Mouse (Mus musculus) embryonic facial prominence, embryonic 14.5 days (tissue): Measurements from ENCODE around the gene Fzd4. TPM values are rescaled to one million over a fixed set of nuclear protein-coding genes. Genes with fewer than 3 reads are reported as not detected.

Experiments used
- ATAC-seq: fragments of 200-750 bp; cut with Nextera tagmentation; 2 replicates; pipeline ENCODE4 v1.8.0; 2017; ENCODE audit warnings: low read depth, moderate number of reproducible peaks, moderate TSS enrichment
- DNase-seq: peaks from one replicate; pipeline ENCODE4 v3.0.0-alpha.2; 2015; ENCODE audit warnings: low spot score
- H3K27ac ChIP-seq: fragments of 300-500 bp; sonication (generic); replicated peaks from 2 replicates; pipeline ENCODE4 v1.5.1; 2014; ENCODE audit warnings: low read depth, mild to moderate bottlenecking, low read length, moderate library complexity
- H3K27me3 ChIP-seq: fragments of 300-500 bp; sonication (generic); replicated peaks from 2 replicates; pipeline ENCODE4 v1.6.1; 2014; ENCODE audit warnings: low read length; ENCODE audit not compliant: control insufficient read depth, insufficient read depth
- H3K36me3 ChIP-seq: fragments of 300-500 bp; sonication (generic); 2 replicates; pipeline ENCODE4 v1.6.1; 2014; ENCODE audit warnings: low read length, mixed read lengths; ENCODE audit not compliant: control insufficient read depth, insufficient read depth
- H3K4me1 ChIP-seq: fragments of 300-500 bp; sonication (generic); 2 replicates; pipeline ENCODE4 v1.6.1; 2014; ENCODE audit warnings: antibody characterized with exemption, low read length; ENCODE audit not compliant: control insufficient read depth, insufficient read depth
- H3K4me2 ChIP-seq: fragments of 300-500 bp; sonication (generic); 2 replicates; pipeline ENCODE4 v1.6.1; 2014; ENCODE audit warnings: low read depth, mild to moderate bottlenecking, low read length, moderate library complexity, mixed read lengths
- H3K4me3 ChIP-seq: fragments of 300-500 bp; sonication (generic); 2 replicates; pipeline ENCODE4 v1.5.1; 2014; ENCODE audit warnings: low read depth, mild to moderate bottlenecking, low read length
- H3K9ac ChIP-seq: fragments of 300-500 bp; sonication (generic); 2 replicates; pipeline ENCODE4 v1.6.1; 2014; ENCODE audit warnings: low read depth, mild to moderate bottlenecking, low read length, moderate library complexity, mixed read lengths
- H3K9me3 ChIP-seq: fragments of 300-500 bp; sonication (generic); 2 replicates; pipeline ENCODE4 v1.6.1; 2016; ENCODE audit warnings: low read length; ENCODE audit not compliant: control insufficient read depth
- WGBS: fragments of 180-500 bp; shearing (Covaris S2); extraction: QIAGEN DNeasy Blood & Tissue Kit; methylation state at CpG from one replicate; pipeline ENCODE4 v1.1.7; 2014; 5-methylcytosine and 5-hydroxymethylcytosine counted together
- polyA plus RNA-seq: library from polyadenylated mRNA; unstranded; fragments of >200 nt; fragmentation: Nextera tagmentation; extraction: Ambion mirVana; gene quantifications from 2 replicates; pipeline ENCODE4 v1.2.1, GENCODE M21; 2014

Fzd4 gene
- polyA plus RNA-seq, 1 experiment from 2014 or later, result 20.2 TPM

DNA sequence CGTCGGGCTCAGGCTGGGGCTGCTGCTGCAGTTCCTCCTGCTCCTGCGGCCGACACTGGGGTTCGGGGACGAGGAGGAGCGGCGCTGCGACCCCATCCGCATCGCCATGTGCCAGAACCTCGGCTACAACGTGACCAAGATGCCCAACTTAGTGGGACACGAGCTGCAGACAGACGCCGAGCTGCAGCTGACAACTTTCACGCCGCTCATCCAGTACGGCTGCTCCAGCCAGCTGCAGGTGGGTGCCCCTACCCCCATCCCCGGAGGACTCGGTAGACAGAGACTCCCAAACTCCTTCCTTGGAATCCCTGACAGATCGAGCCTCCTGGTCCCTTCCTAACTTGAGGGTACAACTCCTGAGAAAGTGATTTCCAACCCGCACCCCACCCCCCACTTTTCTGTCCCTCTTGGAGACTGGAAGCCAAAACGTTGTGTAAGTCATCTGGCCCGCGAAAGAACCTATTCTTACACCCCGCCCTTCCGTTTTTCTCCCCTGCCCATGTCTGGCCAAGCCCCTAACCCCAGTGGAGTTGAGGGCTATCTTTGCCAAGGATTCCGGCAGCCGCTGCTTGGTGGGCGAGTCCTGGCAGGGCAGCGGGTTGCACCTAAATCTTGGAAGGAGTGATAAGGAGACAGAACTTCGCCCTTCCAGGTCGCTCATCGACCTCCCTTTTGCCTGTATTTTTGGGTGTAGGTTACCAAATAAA is 732 bp downstream of the Fzd4 start:
- no peaks in the 10 kb centered on the region for H3K27me3 ChIP-seq
- peak overlapping the region; percentile 85 for H3K9ac ChIP-seq
- H3K9me3 ChIP-seq, result no peaks in the 10 kb centered on the region
- 1% methylated on average over 23 of the region's 35 CpGs for WGBS
- peak overlapping the region; percentile 99 for H3K4me2 ChIP-seq
- DNase-seq (no peak), ATAC-seq (no peak)
- H3K4me1 ChIP-seq, result no peaks in the 10 kb centered on the region
- peaks cover 14% of the 10 kb centered on the region for H3K36me3 ChIP-seq
- peak overlapping the region; percentile 85 for H3K4me3 ChIP-seq
- H3K27ac ChIP-seq, result peak overlapping the region; percentile 77

GRCm38 (mm10) chr7:89406011-89406410 is 1.9 kb downstream of the Fzd4 start:
- Histone ChIP-seq H3K27me3 (no peaks in the 10 kb centered on the region), H3K27ac (no peak overlapping the region), H3K9me3 (no peaks in the 10 kb centered on the region), H3K9ac (peak overlapping the region; percentile 28; the same call in 1 of the 2 replicates), H3K4me3 (peak overlapping the region; percentile 85), H3K36me3 (peaks cover 14% of the 10 kb centered on the region), H3K4me2 (peak overlapping the region; percentile 99), H3K4me1 (0 out of 2 replicates have a peak, but pooled peaks cover 6% of the 10 kb centered on the region)
- ATAC-seq, result no peak
- peak; percentile 56 for DNase-seq
- WGBS, result 26% methylated on average over 1 of the region's 1 CpGs

GRCm38 (mm10) chr7:89407006-89407940 is 3.1 kb downstream of the Fzd4 start:
- Histone ChIP-seq H3K36me3 (peaks cover 14% of the 10 kb centered on the region), H3K4me2 (peak overlapping the region; percentile 99), H3K9me3 (no peaks in the 10 kb centered on the region), H3K9ac (no peak overlapping the region), H3K27me3 (no peaks in the 10 kb centered on the region), H3K4me3 (peak overlapping the region; percentile 16; the same call in 1 of the 2 replicates), H3K27ac (no peak overlapping the region), H3K4me1 (0 out of 2 replicates have a peak, but pooled peaks cover 6% of the 10 kb centered on the region)
- ATAC-seq (no peak), DNase-seq (no peak)
- 78% methylated on average over 24 of the region's 24 CpGs for WGBS

DNA sequence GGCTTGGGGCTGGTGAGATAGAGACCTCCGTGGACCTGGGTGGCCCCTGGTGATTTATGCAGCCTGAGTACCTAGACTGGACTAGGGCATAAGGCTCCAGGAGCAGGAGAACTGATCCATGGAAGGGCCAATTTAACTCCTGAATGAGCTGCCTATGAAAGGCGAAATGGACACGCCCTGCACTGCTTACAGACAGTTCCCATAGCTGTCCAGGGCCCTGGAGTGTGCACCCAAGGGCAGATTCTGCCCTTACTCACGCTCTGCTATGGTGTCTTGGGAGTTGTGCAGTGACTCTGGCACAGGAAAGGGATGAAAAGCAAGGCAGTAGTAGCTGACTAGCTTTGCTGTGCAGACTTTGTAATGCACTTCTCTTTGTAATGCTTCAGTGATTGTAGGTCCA is 6.1 kb downstream of the Fzd4 start:
- peaks cover 14% of the 10 kb centered on the region for H3K36me3 ChIP-seq
- no peak overlapping the region for H3K27ac ChIP-seq
- H3K9me3 ChIP-seq, result no peaks in the 10 kb centered on the region
- DNase-seq, result no peak
- no peak overlapping the region for H3K4me3 ChIP-seq
- ATAC-seq, result no peak
- no peak overlapping the region for H3K4me2 ChIP-seq
- WGBS, result 81% methylated on average over 4 of the region's 4 CpGs
- H3K27me3 ChIP-seq, result no peaks in the 10 kb centered on the region
- H3K9ac ChIP-seq, result no peak overlapping the region
- H3K4me1 ChIP-seq, result 0 out of 2 replicates have a peak, but pooled peaks cover 6% of the 10 kb centered on the region

DNA sequence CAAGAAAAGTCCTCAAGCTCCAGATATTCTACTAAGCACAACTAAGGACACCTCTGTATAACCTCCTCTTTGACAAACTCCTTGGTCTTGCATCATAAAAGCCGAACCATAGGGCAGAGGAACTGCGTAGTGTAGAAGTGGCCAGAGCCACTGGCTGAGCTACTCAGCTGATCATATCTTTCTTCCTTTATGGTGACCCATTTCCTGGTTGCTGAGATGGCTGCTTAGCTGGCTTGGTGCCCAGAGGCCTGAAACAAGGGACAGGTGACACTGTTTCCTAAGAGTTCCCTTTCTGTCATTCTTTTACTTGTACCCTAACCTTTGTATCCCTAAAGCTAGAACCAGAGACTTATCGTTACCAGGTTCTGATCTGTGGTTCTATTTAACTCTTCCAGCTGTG is 7.2 kb downstream of the Fzd4 start:
- DNase-seq (no peak), ATAC-seq (no peak)
- Histone ChIP-seq H3K4me1 (0 out of 2 replicates have a peak, but pooled peaks cover 6% of the 10 kb centered on the region), H3K4me2 (no peak overlapping the region), H3K36me3 (peaks cover 14% of the 10 kb centered on the region), H3K9ac (no peak overlapping the region), H3K9me3 (no peaks in the 10 kb centered on the region), H3K27ac (no peak overlapping the region), H3K27me3 (no peaks in the 10 kb centered on the region), H3K4me3 (no peak overlapping the region)
- WGBS, result 85% methylated on average over 3 of the region's 3 CpGs

DNA sequence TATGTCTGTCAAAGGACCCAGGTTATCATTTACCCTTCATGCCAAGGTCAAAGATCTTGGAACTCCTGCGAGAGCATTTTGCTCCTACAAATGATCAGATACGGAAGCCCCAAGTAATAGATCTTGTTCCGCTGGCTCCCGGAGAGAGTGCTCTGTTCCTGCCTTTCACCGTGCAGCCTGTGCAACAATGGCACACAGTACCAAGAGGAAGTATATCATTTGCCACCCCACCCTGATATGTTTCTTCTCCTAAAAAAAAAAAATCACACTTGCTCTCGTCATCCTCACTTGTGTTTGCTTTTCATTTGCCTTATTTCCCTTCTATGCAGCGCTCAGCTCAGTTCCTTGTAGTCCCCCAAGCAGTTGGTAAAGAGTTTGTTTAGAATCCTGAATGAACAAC is 7.9 kb downstream of the Fzd4 start:
- no peak overlapping the region for H3K4me3 ChIP-seq
- H3K27ac ChIP-seq, result no peak overlapping the region
- DNase-seq (no peak), ATAC-seq (no peak)
- H3K36me3 ChIP-seq, result peaks cover 11% of the 10 kb centered on the region
- H3K9ac ChIP-seq, result no peak overlapping the region
- H3K4me2 ChIP-seq, result no peak overlapping the region
- no peaks in the 10 kb centered on the region for H3K9me3 ChIP-seq
- H3K4me1 ChIP-seq, result 0 out of 2 replicates have a peak, but pooled peaks cover 6% of the 10 kb centered on the region
- 80% methylated on average over 7 of the region's 7 CpGs for WGBS
- H3K27me3 ChIP-seq, result no peaks in the 10 kb centered on the region

- WGBS, result 63% methylated on average over 4 of the region's 4 CpGs
- Histone ChIP-seq H3K4me3 (no peak overlapping the region), H3K9ac (no peak overlapping the region), H3K27me3 (no peaks in the 10 kb centered on the region), H3K4me1 (no peaks in the 10 kb centered on the region), H3K36me3 (no peaks in the 10 kb centered on the region), H3K4me2 (no peak overlapping the region), H3K27ac (no peak overlapping the region), H3K9me3 (no peaks in the 10 kb centered on the region)
- ATAC-seq (0 out of 2 replicates have a peak, but pooled peaks have one; percentile 6), DNase-seq (no peak)
Observed at GRCm38 (mm10) chr7:89416027-89416426, 11.9 kb downstream of the Fzd4 start.

GRCm38 (mm10) chr7:89417707-89418106 is 13.6 kb downstream of the Fzd4 start:
- H3K27me3 ChIP-seq, result no peaks in the 10 kb centered on the region
- 79% methylated on average over 2 of the region's 2 CpGs for WGBS
- H3K4me1 ChIP-seq, result no peaks in the 10 kb centered on the region
- H3K4me3 ChIP-seq, result no peak overlapping the region
- no peak overlapping the region for H3K9ac ChIP-seq
- DNase-seq (no peak), ATAC-seq (no peak)
- 0 out of 2 replicates have a peak overlapping the region, but pooled peaks have one; percentile 36 for H3K27ac ChIP-seq
- H3K4me2 ChIP-seq, result no peak overlapping the region
- no peaks in the 10 kb centered on the region for H3K9me3 ChIP-seq
- no peaks in the 10 kb centered on the region for H3K36me3 ChIP-seq
